Mouse (Mus musculus) frontal cortex, postnatal 10 days (tissue): ENCODE data around the gene Sigirr.

Experiments used
- DNase-seq, 2 experiments: peaks; one replicate each; pipeline ENCODE4 v3.0.0; 2022; ENCODE audit warnings: low spot score in 2 of 2, mixed read lengths in 1 of 2

Gene Sigirr

DNA sequence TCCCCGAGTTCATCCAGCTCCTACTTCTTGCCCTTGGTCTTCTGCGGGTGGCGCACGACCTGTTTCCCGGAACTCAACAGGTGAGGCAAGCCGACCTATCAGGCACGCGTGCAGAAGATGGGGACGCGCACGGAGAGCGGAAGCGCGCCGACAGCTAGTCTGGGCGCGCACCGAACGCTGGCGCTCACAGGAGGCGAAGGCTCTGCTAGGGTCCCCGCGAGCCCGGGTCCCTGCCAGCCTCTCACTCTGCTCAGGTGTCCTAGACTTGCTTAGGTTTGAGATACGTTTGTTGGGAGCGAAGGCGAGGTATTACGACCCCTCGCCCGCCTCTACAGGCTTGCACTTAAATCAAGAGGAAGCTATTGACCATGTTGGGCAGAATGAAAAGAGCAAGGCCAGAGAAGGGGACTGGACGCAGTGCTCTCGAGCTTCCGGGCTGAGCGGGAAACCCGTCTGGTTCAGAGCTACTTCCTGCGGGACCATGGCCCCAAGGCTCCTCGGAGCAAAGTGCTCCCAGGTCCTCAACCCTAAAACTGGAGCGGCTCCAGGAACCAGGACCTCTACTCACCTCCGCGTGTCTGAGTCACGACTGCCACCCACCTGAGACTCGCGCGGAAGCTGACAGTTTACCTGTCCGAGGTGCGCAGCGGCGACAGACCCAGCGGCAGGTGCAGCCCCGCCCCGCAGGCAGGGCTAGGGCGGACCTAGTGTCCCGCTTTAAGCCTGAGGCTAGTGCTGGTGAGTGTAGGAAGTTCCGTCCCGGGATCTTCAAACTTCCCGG lies at the start of gene Sigirr:
TSS of gene Sigirr (minus strand) at position 662 of the 781 bp plus-strand sequence.
- no peak for DNase-seq

- no peak for DNase-seq
These were observed 48.3 kb upstream of the Sigirr start for GRCm38 (mm10) chr7:141148639-141149038.

DNA sequence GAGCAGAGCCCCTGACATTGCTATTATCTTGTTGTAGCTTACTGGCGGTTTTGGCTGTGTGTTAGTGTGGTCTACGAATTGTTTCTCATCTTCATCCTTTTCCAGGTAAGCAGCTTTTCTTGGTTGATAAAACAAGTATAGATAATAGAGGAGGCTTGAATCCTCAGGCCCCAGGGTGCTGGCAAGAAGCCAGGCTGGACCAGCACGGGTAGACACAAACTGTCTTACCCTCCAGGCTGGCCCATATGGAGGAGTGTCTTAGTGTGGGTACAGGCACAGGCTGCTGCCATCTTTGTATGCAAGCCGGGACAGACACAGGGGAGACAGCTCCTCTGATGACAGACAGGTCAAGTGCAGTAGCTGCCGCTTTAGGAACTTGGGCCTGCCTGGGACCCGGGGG lies 46.7 kb upstream of the Sigirr start:
- no peak for DNase-seq

DNA sequence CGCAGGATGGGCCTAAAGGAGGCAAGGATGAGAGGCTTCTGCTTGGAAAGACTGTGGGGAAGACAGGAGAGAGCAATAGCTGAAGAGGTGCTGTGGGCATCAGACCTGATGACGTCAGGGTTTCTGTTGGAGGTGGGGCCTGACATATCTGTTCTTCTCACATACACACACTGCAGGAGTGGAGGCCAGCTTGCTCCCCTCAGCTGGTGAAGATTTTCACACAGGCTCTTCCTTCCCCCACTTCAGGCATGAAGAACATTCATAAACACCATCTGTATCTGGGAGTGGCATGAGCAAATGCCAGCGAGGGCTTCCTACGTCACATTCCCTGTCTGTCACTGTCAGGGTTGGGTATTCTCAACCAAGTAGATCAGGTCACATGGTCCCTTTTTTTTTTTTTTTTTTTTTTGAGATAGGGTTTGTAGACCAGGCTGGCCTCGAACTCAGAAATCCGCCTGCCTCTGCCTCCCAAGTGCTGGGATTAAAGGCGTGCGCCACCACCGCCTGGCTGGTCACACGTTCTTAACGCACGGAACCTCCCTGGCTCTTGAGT lies 45.7 kb upstream of the Sigirr start:
- DNase-seq, result no peak

- no peak for DNase-seq
These were observed 45.0 kb upstream of the Sigirr start for GRCm38 (mm10) chr7:141145403-141145802.

DNA sequence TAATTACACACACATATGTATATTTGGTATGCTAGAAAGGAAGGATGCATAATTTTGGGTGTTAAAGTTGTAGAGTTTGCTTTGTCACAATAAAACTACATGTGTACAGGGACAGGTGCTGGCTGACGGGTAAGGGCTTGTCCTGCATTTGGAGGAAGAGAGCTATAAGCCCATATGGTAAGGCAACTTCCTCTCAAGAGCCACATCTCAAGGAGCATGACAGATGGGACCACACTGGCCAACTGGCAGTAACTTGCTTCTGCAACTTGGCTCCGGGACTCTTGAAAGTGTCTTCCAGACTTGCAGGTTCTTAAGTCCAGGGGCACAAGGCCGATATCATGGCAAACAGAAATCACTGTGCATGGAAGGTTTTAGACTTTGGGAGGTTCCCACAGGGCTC lies 44.3 kb upstream of the Sigirr start:
- DNase-seq, result no peak

DNA sequence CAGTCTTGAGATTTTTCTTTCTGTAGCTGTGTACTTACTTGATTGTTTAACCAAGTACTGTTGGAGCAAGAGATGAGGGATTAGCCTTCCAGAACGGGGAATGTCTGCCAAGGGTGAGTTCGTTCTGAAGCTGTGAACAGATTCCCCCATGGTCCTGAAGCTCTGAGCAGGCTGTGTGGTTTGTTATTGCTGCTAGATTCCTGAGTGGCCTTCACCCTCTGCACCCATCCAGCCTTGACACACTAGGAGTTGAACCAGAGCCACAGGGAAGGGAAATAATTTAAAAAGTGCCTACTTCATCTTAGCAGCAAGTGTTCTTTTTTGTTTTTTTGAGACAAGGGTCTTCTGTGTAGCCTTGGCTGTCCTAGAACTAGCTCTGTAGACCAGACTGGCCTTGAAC lies 43.5 kb upstream of the Sigirr start:
- no peak for DNase-seq

DNA sequence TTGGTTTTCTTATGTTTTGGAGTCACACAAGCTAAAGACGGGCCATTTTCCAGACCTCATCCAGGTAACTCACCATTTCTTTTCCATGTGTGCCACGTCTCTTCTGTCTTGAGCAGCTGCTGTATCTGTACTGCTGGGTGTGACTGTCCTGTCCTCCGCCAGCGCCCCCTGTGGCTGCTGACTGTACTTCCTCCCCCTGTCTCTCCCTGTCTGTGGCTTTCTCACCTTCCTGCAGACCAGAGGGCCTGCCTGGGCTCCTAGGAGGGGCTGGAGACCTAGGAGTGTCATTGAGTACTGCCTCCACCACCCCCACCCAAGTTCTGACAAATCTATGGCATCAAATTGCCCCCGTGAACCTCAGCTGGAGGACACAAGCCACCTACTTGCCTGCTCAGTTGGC lies 42.7 kb upstream of the Sigirr start:
- DNase-seq, result no peak

DNA sequence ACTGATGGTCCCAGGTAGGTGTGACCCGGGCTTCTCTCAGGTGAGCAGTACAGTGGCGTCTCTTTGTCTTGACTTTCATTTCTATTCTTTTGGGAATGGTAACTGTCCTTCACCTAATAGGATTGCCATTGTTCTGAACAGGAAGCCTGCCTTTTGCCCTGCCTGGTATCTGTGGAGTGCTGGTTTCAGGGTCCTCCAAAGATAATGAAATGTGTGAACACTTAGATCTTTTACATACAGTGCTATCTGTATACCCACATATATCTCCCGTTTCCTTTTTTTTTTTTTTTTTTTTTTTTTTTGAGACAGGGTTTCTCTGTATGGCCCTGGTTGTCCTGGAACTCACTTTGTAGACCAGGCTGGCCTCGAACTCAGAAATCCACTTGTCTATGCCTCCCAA lies 41.0 kb upstream of the Sigirr start:
- DNase-seq, result no peak

- no peak for DNase-seq
These were observed 31.8 kb upstream of the Sigirr start for GRCm38 (mm10) chr7:141131904-141132755.

- DNase-seq, result peak; percentile 86 to 90
These were observed 30.9 kb upstream of the Sigirr start for GRCm38 (mm10) chr7:141131024-141131820.

DNA sequence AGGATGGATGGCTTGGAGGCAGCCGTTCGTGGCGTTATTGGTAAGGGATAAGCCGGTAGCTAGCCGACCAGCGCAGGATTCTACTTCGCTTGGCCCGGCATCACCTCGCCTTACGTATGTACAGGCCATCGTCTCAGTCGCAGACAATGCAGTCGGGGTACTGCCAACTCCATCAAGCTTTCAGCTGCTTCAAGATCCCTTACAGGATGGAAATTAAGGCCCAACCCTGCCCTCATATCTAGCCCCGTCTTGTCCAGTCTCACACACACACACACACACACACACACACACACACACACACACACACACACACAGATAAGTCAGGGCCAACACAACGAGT lies 23.1 kb upstream of the Sigirr start:
- no peak for DNase-seq

DNA sequence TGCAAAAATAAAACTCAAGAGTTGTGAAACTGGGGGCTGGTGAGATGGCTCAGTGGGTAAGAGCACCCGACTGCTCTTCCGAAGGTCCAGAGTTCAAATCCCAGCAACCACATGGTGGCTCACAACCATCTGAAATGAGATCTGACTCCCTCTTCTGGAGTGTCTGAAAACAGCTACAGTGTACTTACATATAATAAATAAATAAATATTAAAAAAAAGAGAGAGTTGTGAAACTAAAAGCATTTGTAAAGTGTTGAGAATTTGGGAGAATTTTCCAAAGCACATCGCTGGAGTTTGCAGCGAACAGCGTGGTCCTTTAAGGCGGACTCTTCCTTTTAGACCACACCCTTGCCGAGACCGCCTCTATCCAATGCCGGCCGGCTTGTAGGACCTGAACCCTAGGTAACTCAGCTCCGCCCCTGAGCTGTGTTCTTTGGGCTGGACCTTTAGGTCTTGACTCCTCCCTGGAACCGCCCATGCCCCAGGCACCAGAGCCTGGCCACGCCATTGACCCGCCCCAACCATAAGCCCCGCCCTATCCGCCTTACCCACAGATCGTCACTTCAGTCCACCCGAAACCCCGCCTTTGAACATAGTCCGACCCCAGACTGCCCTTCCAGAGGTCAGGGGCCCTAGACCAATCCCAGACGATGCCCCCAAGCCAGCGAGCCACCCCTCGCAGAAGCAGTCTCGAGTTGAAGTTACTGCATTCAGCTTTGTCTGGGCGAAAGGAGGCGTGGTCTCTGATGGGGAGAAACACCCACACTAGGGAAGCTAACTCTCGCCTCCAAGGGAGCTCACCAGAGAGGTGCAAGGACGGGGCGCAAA lies 22.5 kb upstream of the Sigirr start:
- DNase-seq, result peak; percentile 79 to 86

GRCm38 (mm10) chr7:141122245-141122644 lies 21.9 kb upstream of the Sigirr start, which contains the start of gene Ptdss2:
Gene Ptdss2 (plus strand): TSS chr7:141122382.
- no peak for DNase-seq

DNA sequence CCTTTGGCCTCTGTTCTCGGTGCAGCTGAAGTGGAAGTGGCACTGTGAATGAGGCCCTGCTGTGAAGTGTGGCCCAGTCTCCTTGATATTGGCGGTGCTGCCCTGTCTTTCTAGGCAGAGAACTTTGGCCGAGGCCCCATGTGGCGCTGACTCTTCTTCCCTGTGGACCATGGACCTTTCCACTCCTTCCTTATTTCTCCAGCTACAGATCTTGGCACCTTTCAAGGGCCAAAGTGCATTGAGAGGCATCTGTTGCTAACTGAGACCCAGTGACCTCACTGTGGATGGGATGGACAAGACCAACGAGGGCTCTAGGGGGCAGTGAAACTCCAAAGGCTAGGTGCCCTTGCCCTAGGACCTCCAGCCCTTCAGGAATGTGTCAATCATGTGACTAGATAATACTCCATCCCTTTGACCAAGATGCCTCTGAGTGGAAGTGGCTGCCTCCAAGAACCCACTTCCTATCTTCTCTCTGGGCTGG lies 20.7 kb upstream of the Sigirr start:
- no peak for DNase-seq

GRCm38 (mm10) chr7:141120605-141121004 lies 20.2 kb upstream of the Sigirr start:
- no peak for DNase-seq

DNA sequence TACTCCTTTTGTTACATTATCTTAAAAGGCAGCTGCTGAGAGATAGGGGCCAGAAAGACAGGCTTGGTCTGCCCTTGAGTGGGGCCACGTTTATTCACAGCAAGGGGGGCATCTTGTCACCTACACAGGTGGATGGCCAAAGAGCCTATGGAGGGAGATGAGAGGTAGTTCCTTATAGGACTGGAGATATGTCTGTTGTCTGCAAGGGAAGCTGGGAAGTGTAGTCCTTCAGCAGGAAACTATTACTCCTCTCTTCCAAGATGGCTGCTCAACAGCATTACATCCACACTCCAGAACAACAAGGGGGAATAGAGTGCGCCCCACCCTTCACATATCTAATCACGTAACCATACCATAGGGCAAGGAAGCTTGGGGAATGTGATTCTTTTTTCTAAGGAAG lies 19.1 kb upstream of the Sigirr start:
- no peak for DNase-seq

GRCm38 (mm10) chr7:141117636-141118035 lies 17.3 kb upstream of the Sigirr start, which contains the start of gene Ano9:
Gene Ano9 (minus strand): TSS chr7:141117806.
- no peak for DNase-seq

GRCm38 (mm10) chr7:141115874-141116273 lies 15.5 kb upstream of the Sigirr start:
- DNase-seq, result no peak

- DNase-seq, result no peak
These were observed 2.8 kb upstream of the Sigirr start for GRCm38 (mm10) chr7:141103161-141103560.

- no peak for DNase-seq
These were observed 3.2 kb downstream of the Sigirr start for GRCm38 (mm10) chr7:141097177-141097576.
